Mouse (Mus musculus) heart, postnatal 10 days (tissue): ENCODE data around the gene Tspan9. TPM values are rescaled to one million over a fixed set of nuclear protein-coding genes. Genes with fewer than 3 reads are reported as not detected.

Experiments
- DNase-seq, 2 experiments: peaks; one replicate each; pipeline ENCODE4 v3.0.0; 2021
- intact Hi-C: fragments of 180-260 bp; cut with DNase I; formaldehyde crosslinking; loops from one replicate; pipeline ENCODE4 v1.15.1; 2025
- total RNA-seq, 2 experiments: library from RNA; stranded (reverse); gene quantifications; 2 replicates each; pipeline ENCODE4 v1.2.3; 2021

The Tspan9 gene
- total RNA-seq, 2 experiments from 2014 or later: 184 to 197 TPM

- intact Hi-C loops: no loop called here
Observed at GRCm38 (mm10) chr6:127953071-127953470, 190.3 kb downstream of the Tspan9 start.

DNA sequence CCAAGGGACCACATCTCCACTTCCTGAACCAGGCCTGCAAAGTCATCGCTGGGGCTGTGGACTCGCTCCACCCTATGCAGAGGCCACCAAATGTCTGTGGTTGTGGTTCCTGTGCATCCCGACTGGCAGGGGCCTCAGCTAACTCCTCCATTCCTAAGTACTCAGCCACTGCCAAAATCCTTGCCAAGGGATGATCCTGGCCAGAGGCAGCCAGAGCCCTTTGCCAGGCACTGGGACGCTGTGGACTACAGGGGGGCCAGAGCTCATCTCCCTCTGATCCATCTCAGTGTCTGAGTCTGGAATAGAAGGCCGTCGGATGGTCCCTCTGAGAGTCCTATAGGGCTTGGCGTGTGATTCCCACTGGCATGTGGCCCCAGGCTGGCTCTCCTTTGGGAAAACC lies 193.5 kb downstream of the Tspan9 start:
- intact Hi-C loops: loop anchor here (5.0 kb wide), 1 partner anchor 333 kb away; no protein-coding TSS in a partner anchor
- DNase-seq: no peak

More at GRCm38 (mm10) chr6:127953071-127953470, 190.3 kb downstream of the Tspan9 start:
- DNase-seq: no peak

GRCm38 (mm10) chr6:127948656-127949055 lies 194.7 kb downstream of the Tspan9 start:
- intact Hi-C loops: loop anchor here (5.0 kb wide), 1 partner anchor 331 kb away; no protein-coding TSS in a partner anchor
- no peak for DNase-seq

DNA sequence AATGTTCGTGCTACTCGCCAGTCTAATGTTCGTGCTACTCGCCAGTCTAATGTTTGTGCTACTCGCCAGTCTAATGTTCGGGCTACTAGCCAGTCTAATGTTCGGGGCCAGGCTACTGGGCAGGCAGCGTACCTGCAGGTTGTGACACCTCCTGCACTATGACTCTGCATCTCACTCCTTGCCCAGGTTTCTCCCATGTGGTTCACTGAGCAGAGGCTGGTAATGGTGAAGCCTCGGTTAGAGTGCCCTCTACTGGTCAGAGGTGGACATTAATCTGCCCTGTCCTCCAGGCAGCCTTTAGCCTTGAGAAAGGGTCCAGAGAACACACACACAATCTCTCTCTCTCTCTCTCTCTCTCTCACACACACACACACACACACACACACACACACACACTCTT lies 197.7 kb downstream of the Tspan9 start:
- intact Hi-C loops: loop anchor here (5.0 kb wide), 1 partner anchor 328 kb away; no protein-coding TSS in a partner anchor
- DNase-seq: peak; percentile 81 to 88

DNA sequence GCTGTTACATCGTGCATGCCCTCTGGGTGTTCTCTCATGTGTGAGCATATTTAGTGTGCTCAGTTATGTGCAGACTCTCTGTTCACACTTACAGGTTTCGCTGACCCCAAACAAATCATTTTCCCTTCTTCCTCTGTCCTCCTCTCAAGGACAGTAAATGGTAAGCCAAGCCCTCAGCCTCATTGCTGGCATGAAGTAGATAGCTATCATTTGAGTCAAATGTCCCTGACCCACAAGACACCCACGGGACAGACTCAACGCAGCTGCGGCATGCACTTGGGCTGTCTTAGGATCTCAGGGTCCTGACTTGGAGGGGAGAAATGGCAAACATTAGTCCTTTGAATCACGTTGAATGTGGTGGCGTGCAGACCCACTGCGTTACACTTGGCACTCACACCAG lies 201.0 kb downstream of the Tspan9 start:
- intact Hi-C loops: no loop called here
- no peak for DNase-seq

DNA sequence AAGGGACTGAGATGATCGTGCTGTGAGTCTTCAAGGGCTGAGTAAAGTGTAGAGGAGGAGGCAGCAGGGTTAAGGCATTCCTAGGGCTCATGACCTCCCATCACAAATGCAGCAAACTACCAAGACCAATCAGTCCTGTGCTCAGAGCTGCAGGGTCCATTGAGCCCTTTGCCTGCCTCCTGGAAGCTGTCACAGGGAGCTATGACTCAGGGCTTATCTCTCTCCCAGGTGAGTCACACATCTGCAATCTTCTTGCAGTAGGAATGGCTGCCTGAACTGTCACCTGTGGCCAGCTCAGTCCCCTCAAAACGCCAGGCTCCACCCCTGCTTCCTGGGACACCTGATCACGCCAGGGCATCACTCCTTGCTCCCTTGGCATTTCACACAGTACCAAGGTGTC lies 208.3 kb downstream of the Tspan9 start:
- no peak for DNase-seq
- intact Hi-C loops: no loop called here

DNA sequence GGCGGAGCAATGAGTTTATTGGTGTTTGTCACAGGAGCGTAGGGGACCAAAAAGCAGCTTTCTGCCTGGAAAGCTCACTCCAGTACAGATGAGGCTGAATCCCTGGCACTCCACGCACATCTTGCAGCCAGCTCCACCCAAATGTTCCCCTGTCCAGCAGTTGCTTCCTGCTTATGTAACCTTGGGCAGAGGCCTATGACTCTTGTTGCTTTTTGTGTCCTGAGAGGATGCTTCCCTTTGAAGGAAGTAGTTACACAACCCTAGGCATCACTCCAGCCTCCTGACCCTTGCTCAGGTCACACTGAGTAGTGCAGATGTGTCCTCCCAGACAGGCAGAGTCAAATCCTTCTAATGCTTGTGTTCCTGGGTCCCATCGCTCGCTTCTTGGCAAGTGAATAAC lies 209.6 kb downstream of the Tspan9 start:
- intact Hi-C loops: no loop called here
- DNase-seq: peak; percentile 18 to 37

GRCm38 (mm10) chr6:127932697-127933096 lies 210.7 kb downstream of the Tspan9 start:
- DNase-seq: peak; percentile 64 to 67
- intact Hi-C loops: no loop called here

DNA sequence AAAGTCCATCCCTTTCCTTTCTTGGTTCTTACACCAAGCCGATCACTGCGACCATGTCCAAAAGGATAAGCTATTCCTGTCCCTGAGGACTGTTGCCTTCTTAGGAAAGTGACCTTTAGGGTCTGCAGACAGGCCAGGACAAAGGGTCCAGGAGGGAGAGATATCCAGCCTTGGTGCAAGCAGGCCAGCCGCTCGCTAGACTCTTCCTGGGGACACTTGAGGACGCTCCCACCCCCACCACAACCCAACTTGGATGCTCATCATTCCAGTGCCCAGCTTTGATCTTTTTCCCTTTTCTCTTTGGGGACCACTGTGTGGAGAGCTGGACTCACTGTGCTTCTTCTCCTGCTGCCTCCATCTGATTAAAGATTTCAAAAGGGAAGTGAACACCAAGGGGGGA lies 214.7 kb downstream of the Tspan9 start:
- DNase-seq: no peak
- intact Hi-C loops: no loop called here

DNA sequence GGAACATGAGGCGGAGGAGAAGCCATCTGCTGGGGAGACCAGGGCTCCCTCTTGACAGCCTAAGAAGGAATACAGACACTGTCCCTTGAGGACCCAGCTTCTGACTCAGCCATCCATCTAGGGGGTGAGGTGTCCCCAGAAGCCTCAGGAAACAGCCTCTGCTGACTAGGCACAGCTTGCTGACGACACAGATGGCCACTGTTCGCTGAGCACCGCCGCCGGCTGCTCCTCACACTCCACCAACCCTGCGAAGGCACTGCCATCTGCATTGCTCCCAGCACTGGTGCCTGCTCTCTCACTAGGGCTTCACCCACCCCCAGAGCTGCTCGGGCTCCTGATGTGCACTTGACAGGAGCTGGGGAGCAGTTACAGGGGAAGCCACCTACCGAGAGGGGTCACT lies 217.5 kb downstream of the Tspan9 start:
- intact Hi-C loops: no loop called here
- DNase-seq: no peak

DNA sequence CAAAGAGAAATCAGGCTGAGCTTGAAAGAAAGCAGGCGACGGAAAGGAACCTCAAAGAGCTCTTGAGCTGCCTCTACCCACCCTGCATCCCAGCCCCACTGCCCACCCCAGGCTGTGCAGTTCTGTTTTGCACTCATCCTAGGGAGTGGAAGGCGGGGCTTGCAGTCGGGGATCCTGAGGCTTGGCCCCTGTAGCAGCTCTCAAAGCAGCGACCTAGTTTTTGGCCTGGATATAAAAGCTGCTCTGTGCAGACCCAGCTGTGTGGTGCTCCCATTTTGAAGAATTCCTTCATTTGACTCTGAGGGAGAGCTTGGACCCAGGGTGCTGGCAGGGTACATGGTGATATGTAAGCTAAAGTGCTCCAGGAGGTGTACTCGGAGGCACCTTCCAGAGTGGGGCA lies 218.6 kb downstream of the Tspan9 start:
- DNase-seq: no peak
- intact Hi-C loops: loop anchor here (5.0 kb wide), 1 partner anchor 362 kb away; the partner anchor contains the start of gene Cracr2a

DNA sequence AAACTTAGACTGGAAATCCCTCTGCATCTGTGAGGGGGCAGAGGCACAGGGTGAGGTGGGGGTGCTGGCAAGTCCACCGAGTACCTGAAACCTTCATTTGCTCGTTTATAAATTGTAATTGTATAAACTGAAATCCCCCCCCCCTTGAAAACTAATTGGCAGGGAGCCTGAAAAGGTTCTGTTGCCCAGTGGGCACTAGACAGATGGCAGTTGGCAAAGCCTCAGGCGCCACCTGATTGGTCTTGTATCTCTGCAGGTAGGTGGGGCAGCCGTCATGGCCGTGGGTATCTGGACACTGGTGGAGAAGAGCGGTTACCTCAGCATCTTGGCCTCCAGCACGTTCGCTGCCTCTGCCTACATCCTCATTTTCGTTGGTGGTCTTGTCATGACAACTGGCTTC lies 220.1 kb downstream of the Tspan9 start:
- DNase-seq: no peak
- intact Hi-C loops: loop anchor here (5.0 kb wide), 1 partner anchor 361 kb away; the partner anchor contains the start of gene Cracr2a

- intact Hi-C loops: loop anchor here (2.0 to 5.0 kb wide), 3 partner anchors 69 to 360 kb away; partner anchors contain the start of gene Cracr2a
- no peak for DNase-seq
Observed at GRCm38 (mm10) chr6:127921996-127922395, 221.4 kb downstream of the Tspan9 start.

DNA sequence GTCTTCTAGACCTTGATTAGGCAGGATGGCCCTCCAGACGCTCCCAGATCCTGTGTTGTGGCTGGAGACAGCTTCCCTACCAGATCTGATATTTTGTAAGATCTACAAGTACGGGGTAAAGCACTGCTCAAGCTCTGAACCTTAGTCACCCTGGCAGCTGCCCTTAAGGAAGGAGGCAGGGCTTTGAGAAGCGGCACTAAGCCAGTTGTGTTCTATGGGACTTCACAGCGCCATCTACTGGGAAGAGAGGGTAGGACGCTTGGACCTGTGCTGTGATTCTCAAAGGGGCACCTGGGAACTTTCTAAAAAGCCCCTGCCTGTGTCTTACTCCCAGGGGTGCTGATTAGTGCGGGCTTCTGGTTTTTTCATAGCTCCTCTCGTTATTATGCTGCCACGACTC lies 222.7 kb downstream of the Tspan9 start:
- intact Hi-C loops: loop anchor here (2.0 to 5.0 kb wide), 3 partner anchors 68 to 358 kb away; partner anchors contain the start of gene Cracr2a
- DNase-seq: peak; percentile 80 to 88

DNA sequence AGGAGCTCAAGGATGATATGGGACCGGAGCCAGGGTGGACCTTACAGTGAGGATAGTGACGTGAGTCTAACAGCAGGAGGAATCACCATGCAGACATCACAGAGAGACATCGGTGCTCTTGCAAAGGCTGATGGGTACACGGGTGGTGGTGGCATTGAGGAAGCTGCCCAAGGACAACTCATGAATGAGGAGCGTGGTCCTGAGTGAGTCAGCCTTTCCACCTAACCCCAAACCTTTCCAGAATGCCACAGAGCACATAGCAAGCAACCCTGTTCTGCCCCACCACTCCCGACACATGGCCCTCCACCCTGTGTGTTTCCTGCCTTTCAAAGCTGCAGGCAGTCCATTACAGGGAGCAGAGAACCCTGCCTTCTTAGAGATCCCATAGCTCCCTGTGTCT lies 223.9 kb downstream of the Tspan9 start:
- intact Hi-C loops: no loop called here
- no peak for DNase-seq

DNA sequence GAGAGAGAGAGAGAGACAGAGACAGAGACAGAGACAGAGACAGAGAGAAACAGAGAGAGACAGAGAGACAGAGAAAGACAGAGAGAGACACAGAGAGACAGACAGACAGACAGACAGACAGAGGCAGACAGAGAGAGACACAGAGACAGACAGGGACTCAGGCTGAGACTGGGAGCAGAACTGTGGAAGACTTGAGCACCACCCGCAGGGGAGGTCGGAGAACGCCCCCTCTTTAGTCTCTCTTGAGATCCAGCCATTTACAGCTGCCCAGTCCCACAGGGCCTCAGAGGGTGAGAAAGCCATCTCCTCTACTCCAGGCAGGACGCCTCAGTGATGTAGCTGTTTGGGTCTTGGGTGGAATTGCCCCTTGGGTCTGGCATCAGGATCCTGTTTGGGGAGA lies 225.7 kb downstream of the Tspan9 start:
- DNase-seq: no peak
- intact Hi-C loops: no loop called here

GRCm38 (mm10) chr6:127916993-127917392 lies 226.4 kb downstream of the Tspan9 start:
- intact Hi-C loops: no loop called here
- DNase-seq: no peak

- no peak for DNase-seq
- intact Hi-C loops: no loop called here
Observed at GRCm38 (mm10) chr6:127912938-127913337, 230.5 kb downstream of the Tspan9 start.

DNA sequence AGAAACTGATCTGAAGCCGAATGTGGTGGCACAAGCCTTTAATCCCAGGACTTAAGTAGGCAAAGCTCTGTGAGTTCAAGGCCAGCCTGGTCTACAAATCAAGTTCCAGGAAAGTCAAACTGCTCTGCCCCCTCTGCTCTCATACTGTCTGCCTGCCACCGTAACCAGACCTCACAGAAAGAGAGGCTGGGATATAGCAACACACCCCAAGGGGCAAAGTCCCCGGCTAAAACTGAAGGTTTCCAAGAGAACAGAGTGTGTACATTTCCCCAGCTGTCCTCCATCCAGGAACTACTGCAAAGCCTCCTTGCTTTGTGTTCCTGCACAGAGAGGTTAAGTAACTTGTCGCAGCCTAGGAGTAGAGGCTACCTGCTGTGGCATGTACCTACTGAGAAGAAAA lies 231.7 kb downstream of the Tspan9 start:
- intact Hi-C loops: no loop called here
- DNase-seq: no peak
